Mouse (Mus musculus) CD4-positive, CD25-positive, alpha-beta regulatory T cell, adult 2 months (primary cell): ENCODE results near the gene Edf1.
"Not testable (repeated sequence)": the region's sequence is repeated elsewhere in the genome, so short reads cannot be mapped to it uniquely, and the experiment has no call there.

ENCODE experiments used
- DNase-seq: peaks from one replicate; pipeline ENCODE4 v3.0.0-alpha.2; 2012; ENCODE audit warnings: low read depth, low spot score

Edf1 gene

GRCm38 (mm10) chr2:25557221-25557963 lies at the start of gene Edf1:
TSS of gene Edf1 (plus strand) at chr2:25557847.
- peak; percentile 94 for DNase-seq

GRCm38 (mm10) chr2:25509912-25510311 lies 47.7 kb upstream of the Edf1 start:
- DNase-seq = peak; percentile 61

- DNase-seq = no peak
Measured at GRCm38 (mm10) chr2:25526510-25527302, 30.9 kb upstream of the Edf1 start.

GRCm38 (mm10) chr2:25533707-25534106 lies 23.9 kb upstream of the Edf1 start:
- peak; percentile 55 for DNase-seq

DNA sequence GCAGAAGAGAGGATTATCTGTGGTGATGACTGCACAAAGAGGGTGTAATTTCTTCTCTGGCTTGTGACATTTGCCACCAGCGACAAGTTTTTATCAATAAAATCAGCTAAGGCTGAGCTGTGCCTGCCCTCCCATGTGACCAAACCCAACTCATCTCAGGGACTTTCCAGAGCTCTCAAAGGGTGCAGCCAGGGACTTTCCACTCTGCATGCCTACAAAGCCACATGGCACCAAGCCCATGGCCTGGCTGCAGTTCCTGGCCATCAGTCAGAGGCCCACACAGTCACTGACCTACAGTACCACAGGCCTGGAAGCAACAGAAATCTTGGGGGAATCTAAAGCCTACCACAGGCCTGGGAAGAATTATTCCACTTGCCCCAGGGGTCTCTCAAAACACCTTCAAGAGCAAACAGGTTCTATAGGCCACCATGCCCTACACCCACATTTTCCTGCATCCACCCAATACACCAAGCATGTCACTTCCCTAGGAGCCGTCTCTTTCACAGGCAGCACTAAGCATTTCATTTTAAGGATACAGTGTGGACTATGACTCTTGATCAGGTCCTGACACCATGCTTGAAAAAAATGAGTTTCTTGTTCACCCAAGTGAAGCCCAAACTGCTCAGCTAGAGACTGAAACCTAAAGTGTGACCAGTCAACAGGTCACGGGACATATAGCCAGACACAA lies 23.3 kb upstream of the Edf1 start:
- DNase-seq = peak; percentile 91

DNA sequence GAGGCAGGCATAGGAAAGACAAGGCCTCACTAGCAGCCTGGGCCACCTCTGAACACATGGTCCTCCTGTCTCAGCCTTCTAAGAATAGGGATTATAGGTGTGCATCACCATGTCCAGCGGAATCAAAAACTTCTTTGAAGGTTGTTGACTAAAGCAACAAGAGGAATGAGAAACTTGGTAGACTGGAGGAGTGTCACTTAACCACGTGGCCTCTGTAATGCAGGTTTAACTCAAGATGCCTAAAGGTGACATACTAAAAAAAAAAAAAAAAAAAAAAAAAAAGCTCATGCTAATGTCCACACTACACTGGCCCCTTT lies 22.8 kb upstream of the Edf1 start:
- DNase-seq = no peak

DNA sequence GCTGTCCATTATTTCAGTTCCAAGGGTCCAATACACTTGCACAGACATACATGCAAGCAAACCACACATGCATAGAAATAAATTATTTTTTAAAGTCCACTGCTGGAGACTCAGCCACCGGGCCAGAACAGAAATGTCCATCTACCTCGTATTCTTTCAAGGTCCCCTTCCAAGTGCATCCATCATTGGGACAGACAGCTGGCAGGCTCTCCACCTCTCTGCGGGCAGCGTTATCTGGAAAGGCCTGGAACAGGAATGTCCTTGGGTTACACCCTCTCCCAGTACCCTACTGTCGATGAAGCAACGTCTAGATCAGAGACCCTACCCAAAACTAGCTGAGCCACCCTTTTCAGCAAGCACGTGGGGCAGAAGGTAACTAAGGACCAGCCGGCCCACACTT lies 21.1 kb upstream of the Edf1 start:
- DNase-seq = no peak

GRCm38 (mm10) chr2:25540541-25540948 lies 17.1 kb upstream of the Edf1 start:
- no peak for DNase-seq

DNA sequence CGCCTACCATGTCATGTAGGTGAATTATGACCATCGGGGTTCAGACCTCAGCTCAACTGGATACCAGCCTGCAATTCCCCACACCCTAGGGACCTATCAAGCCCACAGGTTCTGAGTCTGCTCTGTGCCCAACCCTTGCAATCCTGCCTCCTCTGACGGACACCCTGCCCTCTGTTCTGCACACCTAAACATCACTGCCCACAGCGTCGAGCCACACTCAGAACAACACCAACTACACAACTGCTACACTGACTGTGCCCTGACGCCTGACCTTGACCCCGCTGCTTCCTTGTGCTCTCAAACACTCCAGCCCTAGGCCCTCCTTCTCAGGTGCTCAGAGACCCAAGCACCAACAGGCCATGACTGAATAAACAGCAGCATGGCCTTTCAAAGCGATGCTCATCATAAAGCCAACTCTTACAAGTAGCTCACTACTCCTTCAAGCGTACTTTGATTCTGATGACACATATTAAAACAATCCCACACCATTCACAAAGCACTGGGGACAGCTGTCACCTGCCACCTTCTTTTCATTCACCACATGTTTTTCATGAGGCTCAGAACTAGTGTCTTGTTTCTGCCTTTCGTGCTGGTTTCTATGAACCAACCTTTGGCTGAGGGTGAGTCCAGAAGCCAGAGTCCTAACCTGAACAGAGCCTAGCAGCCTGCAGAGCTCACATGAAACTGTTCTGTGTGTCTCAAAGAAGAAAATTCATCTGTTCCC lies 15.8 kb upstream of the Edf1 start:
- DNase-seq = no peak

DNA sequence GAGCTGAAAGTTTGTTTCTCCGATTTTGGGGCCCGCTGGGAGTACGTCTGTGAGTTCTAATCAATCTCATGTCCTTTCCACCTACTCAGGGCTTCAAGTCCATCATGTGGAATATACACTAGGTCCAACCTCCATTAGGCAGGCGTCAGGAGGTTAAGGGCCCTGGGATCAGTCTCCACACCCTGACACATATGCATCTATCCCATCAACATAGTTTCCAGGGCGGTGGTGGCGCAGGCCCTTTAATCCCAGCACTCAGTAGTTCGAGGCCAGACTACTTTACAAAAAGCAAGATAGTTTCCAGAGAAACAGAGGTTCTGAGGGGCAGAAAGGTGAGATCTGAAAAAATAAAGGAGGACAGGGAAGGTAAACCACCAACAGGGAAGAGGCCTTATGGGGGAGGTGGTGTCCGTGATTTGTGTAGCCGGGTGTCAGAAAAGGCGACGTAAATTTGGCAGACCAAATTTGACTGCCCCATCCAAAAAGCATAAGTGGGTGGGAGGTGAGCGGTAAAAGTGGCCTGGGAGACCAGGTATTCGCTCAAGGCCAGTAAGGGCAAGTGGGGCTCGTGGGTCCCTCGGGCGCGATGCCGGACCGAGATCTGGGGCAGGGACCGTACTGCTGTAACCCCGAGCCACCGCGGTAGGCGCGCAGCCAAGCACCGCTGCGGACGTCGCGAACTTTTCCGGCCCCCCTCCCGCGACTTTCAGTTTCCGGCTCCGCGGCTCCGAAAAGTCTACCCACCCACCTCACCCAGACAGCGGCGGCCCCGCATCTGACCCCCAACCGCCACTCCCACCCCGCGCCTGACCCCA lies 11.4 kb upstream of the Edf1 start:
- no peak for DNase-seq

GRCm38 (mm10) chr2:25546811-25547491 lies 10.7 kb upstream of the Edf1 start, which contains the start of gene Traf2:
TSS of gene Traf2 (minus strand) at chr2:25546940.
- peak; percentile 99 for DNase-seq

GRCm38 (mm10) chr2:25549021-25549991 lies 8.3 kb upstream of the Edf1 start:
- peak; percentile 90 for DNase-seq

GRCm38 (mm10) chr2:25551186-25551585 lies 6.5 kb upstream of the Edf1 start:
- DNase-seq = peak; percentile 70

DNA sequence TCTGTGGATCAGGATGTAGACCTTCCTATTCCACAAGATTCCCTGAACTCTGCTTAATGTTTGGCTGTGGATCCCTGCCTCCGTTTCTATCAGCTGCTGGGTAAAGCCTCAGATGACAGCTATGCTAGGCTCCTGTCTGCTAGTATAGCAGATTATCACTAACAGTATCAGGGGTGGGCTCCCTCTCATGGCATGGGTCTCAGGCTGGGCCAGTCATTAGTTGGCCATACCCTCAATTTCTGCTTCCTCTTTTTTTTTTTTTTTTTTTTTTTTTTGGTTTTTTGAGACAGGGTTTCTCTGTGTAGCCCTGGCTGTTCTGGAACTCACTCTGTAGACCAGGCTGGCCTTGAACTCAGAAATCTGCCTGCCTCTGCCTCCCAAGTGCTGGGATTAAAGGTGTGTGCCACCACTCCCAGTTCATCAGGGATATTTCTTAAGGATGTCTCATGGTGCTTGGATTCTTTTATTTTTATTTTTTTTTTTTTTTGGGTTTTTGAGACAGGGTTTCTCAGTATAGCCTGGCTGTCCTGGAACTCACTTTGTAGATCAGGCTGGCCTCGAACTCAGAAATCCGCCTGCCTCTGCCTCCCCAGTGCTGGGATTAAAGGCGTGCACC lies 4.4 kb upstream of the Edf1 start:
- not testable (repeated sequence) for DNase-seq

DNA sequence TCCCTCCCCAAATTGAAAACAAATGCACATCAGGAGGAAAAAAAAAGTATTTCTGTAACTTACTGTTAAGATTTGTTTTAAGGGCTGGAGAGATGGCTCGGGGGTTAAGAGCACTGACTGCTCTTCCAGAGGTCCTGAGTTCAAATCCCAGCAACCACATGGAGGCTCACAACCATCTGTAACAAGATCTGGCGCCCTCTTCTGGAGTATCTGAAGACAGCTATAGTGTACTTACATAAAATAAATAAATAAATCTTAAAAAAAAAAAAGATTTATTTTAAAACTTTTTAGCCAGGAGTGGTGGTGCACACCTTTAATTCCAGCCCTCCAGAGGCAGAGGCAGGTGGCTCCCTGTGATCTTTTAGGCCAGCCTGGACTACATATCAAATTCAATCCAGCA lies 2.2 kb upstream of the Edf1 start:
- DNase-seq = not testable (repeated sequence)

DNA sequence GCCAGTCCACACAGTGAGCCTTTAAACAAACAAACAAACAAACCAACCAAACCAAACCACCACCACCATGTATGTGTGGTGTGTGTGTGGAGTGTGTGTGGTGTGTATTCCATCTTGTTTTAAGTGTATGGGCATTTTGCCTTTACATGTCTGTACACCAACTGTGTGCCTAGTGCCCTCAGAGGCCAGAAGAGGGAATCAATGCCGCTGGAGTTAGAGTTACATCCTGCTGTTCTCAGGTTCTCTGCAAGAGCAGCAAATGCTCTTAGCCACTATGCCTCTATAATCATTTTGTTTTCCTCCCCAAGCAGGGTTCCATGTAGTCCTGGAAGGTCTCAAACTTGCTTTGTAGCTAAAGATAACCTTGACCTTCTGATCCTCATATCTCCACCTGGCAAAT lies 1.4 kb upstream of the Edf1 start:
- no peak for DNase-seq

DNA sequence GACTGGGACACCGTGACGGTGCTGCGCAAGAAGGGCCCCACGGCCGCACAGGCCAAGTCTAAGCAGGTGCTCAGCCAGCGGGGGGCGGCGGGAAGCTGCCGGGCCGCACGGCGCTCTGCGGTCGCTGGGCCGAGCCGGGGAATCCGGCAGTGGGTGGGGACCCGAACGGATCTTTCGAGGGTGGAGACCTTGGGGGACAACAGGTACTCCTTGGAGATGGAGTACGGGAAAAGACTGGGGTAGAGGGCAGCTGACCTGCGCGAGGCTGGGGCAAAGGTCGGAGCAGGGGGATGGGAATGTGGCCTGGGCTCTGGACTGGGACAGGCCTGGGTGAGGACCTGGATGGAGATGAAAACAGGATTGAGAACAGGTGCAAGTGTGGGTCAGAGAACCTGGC lies 315 bp downstream of the Edf1 start:
- no peak for DNase-seq

DNA sequence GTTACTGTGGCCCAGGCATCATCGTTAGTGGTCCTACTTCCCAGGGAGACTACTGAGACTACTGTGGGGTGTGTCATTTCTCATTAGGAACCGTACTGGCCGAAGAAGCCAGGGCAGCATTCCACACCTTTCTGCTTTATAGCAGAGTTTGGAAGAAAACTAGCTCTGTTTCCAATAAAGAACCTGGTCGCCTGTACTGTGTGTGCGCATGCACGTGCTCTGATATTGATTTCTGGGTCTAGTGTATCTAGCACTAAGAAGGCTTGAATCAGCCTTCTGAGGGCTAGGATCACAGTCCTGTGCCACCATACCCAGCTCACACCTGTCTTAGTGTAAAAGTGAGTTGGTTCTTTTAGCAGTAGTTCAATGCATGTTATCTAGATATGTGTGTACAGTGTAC lies 1.1 kb downstream of the Edf1 start:
- no peak for DNase-seq

DNA sequence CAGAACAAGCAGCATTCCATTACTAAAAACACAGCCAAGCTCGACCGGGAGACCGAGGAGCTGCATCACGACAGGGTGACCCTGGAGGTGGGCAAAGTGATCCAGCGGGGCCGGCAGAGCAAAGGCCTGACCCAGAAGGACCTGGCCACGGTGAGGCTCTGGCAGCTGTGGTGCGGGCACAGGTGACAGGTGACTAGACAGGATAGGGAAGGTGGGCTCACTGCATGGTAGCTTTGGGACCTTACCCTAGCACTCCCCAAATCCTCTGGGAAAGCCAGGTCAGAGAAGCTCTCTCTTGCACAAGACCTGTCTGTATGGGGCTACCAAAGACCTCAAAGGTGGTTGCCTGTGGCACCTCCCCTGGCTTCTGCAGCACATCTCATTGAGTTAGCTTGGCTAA lies 2.9 kb downstream of the Edf1 start:
- DNase-seq = no peak
